Mouse (Mus musculus) activated CD4-positive, CD25-positive, alpha-beta regulatory T cell, adult 4 months (primary cell): Measurements from ENCODE around the gene Nosip. TPM values are rescaled to one million over a fixed set of nuclear protein-coding genes. Genes with fewer than 3 reads are reported as not detected.
"Not testable (repeated sequence)": the region's sequence is repeated elsewhere in the genome, so short reads cannot be mapped to it uniquely, and the experiment has no call there.

Experiments used
- ATAC-seq: one replicate; pipeline ENCODE4 v1.8.0; 2017
- polyA plus RNA-seq, 2 experiments: library from polyadenylated mRNA; unstranded; fragments of 100-300 nt; shearing (Covaris generic); gene quantifications; one replicate each; pipeline ENCODE4 v1.2.1; 2017

The Nosip gene
- polyA plus RNA-seq, 2 experiments from 2014 or later = 143 to 161 TPM

- peak; percentile 8 for ATAC-seq
These were observed 57.8 kb downstream of the Nosip start for GRCm38 (mm10) chr7:45119780-45120709.

DNA sequence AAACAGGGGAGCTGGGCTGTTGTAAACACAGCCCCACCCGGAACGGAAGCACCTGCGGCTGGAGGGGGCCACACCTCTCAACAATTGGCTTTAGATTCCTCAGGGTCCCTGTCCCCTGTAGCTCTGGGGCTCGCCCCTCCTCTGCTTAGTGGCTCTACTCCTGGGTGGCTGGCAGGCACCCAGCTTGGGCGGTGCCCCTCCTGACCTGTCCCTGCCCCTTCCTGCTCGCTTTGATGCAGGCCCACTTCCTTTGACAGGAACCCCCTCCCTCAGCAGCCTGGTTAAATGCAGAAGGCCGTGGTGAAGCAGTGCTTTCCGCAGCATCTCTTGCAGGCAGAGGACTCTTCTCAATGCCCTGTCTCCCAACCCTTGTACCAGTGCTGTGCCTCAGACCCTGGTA is 59.2 kb downstream of the Nosip start:
- peak; percentile 68 for ATAC-seq

DNA sequence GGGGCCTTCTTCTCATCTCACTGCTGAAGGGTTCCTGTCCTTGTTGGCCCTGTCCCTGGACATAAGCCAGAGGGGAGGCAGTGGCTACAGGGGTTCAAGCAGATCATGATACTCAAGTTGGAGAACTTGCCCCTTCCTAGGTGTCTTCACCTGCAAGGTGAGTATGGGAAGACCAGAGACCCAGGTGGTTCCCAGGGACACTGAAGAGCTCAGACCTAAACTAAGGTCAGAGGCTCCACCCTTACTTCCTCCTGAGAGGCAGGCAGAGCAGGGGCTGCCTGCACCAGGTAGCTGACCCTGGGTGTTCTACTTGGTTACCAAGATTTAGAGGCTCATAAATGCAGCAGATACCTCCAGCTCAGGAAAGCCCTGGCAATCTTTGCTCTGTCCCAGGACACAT is 59.7 kb downstream of the Nosip start:
- no peak for ATAC-seq

DNA sequence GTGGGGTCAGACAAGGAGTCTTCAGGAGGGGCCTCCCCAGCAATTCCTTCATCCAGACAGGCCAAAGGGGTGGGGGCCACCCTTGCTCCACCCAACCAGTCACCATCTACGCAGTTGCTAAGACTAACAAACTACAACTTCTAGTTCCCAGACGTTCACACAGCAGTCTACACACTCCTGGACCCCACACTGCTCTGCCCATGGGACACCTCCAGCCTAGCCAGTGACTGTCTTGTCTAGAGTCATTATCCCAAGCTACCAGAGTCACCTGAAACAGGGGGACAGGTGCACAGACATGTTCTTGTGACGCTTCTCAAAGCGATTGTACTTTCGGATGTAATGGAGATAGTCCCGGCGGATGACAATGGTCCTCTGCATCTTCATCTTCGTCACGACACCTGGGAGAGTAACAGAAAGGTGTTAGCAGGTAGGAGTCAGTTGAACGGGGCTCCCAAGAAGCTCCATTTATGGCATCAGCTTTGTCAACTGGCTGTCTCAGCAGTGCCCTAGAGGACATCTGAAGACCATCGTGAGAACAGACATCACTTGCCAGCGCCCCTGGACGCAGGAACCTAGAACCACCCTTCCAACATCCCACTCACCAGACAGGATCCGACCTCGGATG is 60.4 kb downstream of the Nosip start:
- no peak for ATAC-seq

GRCm38 (mm10) chr7:45123186-45123570 is 60.9 kb downstream of the Nosip start:
- ATAC-seq = no peak

- ATAC-seq = peak; percentile 43
These were observed 62.3 kb downstream of the Nosip start, which contains the start of gene Rps11 for GRCm38 (mm10) chr7:45124224-45125143. Gene Rps11 (minus strand): TSS chr7:45124439.

DNA sequence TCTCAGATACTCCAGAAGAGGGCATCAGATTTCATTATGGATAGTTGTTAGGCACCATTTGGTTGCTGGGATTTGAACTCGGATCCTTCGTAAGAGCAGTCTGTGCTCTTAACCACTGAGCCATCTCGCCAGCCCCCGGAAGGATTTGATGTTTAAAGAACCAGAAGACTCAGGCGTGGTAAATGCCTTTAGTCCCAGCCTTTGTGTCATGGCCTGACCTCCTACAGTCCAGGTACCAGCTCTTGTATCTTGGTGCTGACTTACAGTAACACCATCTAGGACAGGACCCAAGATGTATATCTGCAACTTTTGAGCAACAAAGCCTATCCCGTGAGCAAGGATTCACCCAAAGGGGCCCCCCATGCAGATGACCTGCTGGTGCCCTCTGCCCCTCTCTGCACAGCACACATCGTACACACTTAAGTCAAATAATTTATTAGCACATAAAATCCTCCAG is 62.9 kb downstream of the Nosip start:
- ATAC-seq = no peak

DNA sequence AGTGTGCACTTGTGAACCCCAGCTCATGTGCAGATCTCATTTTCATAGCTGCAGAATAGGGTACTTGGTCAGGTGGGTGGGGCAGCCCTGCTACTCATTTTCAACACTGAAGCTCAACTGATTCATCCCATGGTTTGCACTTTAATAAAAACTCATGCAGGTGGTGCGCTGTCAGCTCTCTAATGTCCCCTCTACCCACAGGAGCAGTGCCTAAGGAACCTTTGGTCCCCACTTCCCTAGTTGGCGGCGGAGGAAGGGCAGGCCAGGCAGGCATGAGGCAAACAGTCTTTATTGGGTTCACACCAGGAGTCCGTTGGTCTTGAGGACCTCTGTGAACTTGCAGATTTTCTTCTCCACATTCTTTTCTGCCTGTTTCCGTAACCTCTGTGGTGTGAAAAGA is 63.4 kb downstream of the Nosip start:
- not testable (repeated sequence) for ATAC-seq

GRCm38 (mm10) chr7:45126147-45126843 is 64.1 kb downstream of the Nosip start:
- no peak for ATAC-seq

DNA sequence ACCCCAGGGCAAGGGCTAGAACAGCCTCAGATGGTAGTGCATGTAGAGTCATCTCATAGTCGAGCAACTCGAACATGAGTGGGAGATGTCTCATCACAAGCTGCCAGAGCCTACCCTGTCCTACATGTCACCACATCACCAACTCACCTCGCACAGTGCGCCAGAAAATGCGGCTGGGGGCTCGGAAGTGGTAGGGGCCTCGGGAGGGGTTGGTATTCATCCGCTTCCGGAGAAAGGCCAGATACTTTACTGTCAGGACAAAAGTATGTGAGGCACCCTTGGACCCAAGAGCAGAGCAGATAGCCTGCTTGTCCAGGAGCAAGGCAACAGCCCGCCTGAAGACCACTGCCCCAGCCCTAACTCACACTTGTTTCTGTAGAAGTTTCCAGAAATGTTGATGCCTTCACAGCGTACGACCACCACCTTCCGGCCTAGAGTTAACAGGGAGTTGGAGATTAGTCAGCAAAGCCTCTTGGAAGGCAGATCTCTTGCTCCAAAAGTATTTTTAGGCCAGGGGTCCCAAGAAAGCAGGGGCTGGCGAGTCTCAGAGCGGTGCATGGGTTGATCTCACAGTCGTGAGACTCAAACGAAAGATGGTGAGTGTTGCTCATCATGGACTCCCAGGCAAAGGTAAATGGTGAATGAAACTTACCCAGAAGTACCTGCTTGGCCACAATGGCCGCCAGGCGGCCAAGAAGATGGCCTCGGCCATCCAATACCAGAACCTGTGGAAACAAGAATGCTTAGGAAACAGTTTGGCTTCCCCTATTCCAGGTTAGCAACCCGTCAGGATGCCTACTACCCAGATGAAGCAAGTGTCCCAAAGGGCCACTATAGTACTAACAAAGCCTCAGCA is 64.8 kb downstream of the Nosip start:
- ATAC-seq = no peak

Other genes with a start within 250 kb of the Nosip start
- 10 to 100 TPM; 32.1 to 47.7 TPM for gene Nup62, start 246.3 kb upstream of the Nosip start, polyA plus RNA-seq
- gene Il4i1, start 246.0 kb upstream of the Nosip start, polyA plus RNA-seq = 1 to 10 TPM; 2.0 to 4.1 TPM
- gene Atf5, start 245.8 kb upstream of the Nosip start, polyA plus RNA-seq = 1 to 10 TPM in 1 of 2 experiments, not detected in 1; 1.1 TPM
- gene Akt1s1, start 213.4 kb upstream of the Nosip start, polyA plus RNA-seq = 1 to 10 TPM; 3.0 to 4.7 TPM
- 10 to 100 TPM; 41.0 to 63.7 TPM for gene Tbc1d17, start 213.3 kb upstream of the Nosip start, polyA plus RNA-seq
- 10 to 100 TPM; 41.4 to 48.8 TPM for gene Pnkp, start 205.3 kb upstream of the Nosip start, polyA plus RNA-seq
- gene Ptov1, start 192.6 kb upstream of the Nosip start, polyA plus RNA-seq = 1 to 10 TPM; 1.3 to 2.3 TPM
- 10 to 100 TPM; 12.2 to 20.1 TPM for gene Med25, start 169.7 kb upstream of the Nosip start, polyA plus RNA-seq
- gene Fuz, start 166.3 kb upstream of the Nosip start, polyA plus RNA-seq = 10 to 100 TPM in 1 of 2 experiments, 1 to 10 TPM in 1; 7.3 to 19.3 TPM
- gene Ap2a1, start 132.9 kb upstream of the Nosip start, polyA plus RNA-seq = 1 to 10 TPM; 6.8 to 8.0 TPM
- gene Tsks, start 119.2 kb upstream of the Nosip start, polyA plus RNA-seq = not detected
- gene Cpt1c, start 87.6 kb upstream of the Nosip start, polyA plus RNA-seq = under 1 TPM; 0.80 to 0.98 TPM
- gene Prmt1, start 75.9 kb upstream of the Nosip start, polyA plus RNA-seq = 100 to 1,000 TPM in 1 of 2 experiments, 10 to 100 TPM in 1; 38.0 to 103 TPM
- 100 to 1,000 TPM in 1 of 2 experiments, 10 to 100 TPM in 1; 88.9 to 129 TPM for gene Irf3, start 64.8 kb upstream of the Nosip start, polyA plus RNA-seq
- 10 to 100 TPM; 18.4 to 31.8 TPM for gene Bcl2l12, start 63.7 kb upstream of the Nosip start, polyA plus RNA-seq
- 1 to 10 TPM; 8.6 to 8.7 TPM for gene Scaf1, start 46.1 kb upstream of the Nosip start, polyA plus RNA-seq
- gene Rras, start 44.5 kb upstream of the Nosip start, polyA plus RNA-seq = 1 to 10 TPM; 4.5 to 6.1 TPM
- gene Prr12, start 9.5 kb upstream of the Nosip start, polyA plus RNA-seq = 10 to 100 TPM in 1 of 2 experiments, 1 to 10 TPM in 1; 9.5 to 11.4 TPM
- gene Prrg2, start 248 bp downstream of the Nosip start, polyA plus RNA-seq = 1 to 10 TPM in 1 of 2 experiments, under 1 TPM in 1; 0.41 to 1.2 TPM
- 1 to 10 TPM; 4.7 to 5.4 TPM for gene Rcn3, start 29.8 kb downstream of the Nosip start, polyA plus RNA-seq
- 1 to 10 TPM in 1 of 2 experiments, under 1 TPM in 1; 0.78 to 1.1 TPM for gene Fcgrt, start 41.4 kb downstream of the Nosip start, polyA plus RNA-seq
- 1,000 to 10,000 TPM; 4,562 to 5,652 TPM for gene Rps11, start 62.0 kb downstream of the Nosip start, polyA plus RNA-seq
- 1,000 to 10,000 TPM; 7,090 to 8,122 TPM for gene Rpl13a, start 66.3 kb downstream of the Nosip start, polyA plus RNA-seq
- not detected for gene Gm45713, start 73.8 kb downstream of the Nosip start, polyA plus RNA-seq
- gene Flt3l, start 74.0 kb downstream of the Nosip start, polyA plus RNA-seq = 100 to 1,000 TPM; 118 to 125 TPM
- 10 to 100 TPM; 44.4 to 53.0 TPM for gene Pih1d1, start 91.9 kb downstream of the Nosip start, polyA plus RNA-seq
- 10 to 100 TPM; 21.4 to 27.4 TPM for gene Aldh16a1, start 92.2 kb downstream of the Nosip start, polyA plus RNA-seq
- not detected for gene Slc17a7, start 101.5 kb downstream of the Nosip start, polyA plus RNA-seq
- not detected for gene Gfy, start 117.1 kb downstream of the Nosip start, polyA plus RNA-seq
- gene Pth2, start 118.6 kb downstream of the Nosip start, polyA plus RNA-seq = not detected
- gene Ccdc155, start 142.5 kb downstream of the Nosip start, polyA plus RNA-seq = under 1 TPM; 0.24 to 0.34 TPM
- 10 to 100 TPM; 20.6 to 24.7 TPM for gene Dkkl1, start 149.7 kb downstream of the Nosip start, polyA plus RNA-seq
- 1 to 10 TPM; 1.5 to 2.8 TPM for gene Tead2, start 153.3 kb downstream of the Nosip start, polyA plus RNA-seq
- gene Cd37, start 176.7 kb downstream of the Nosip start, polyA plus RNA-seq = 100 to 1,000 TPM; 420 to 495 TPM
- not detected for gene Slc6a16, start 178.7 kb downstream of the Nosip start, polyA plus RNA-seq
- gene Slc6a21, start 215.1 kb downstream of the Nosip start, polyA plus RNA-seq = not detected